Mouse (Mus musculus) midbrain, embryonic 15.5 days (tissue): Measurements from ENCODE around the gene Pigb. TPM values are rescaled to one million over a fixed set of nuclear protein-coding genes. Genes with fewer than 3 reads are reported as not detected.

Experiments used
- ATAC-seq: fragments of 200-750 bp; cut with Nextera tagmentation; replicated peaks from 2 replicates; pipeline ENCODE4 v1.8.0; 2017; ENCODE audit warnings: moderate TSS enrichment
- H3K27ac ChIP-seq: fragments of 300-500 bp; sonication (generic); 2 replicates; pipeline ENCODE4 v1.5.1; 2015; ENCODE audit warnings: mild to moderate bottlenecking, inconsistent platforms
- H3K27me3 ChIP-seq: fragments of 300-500 bp; sonication (generic); replicated peaks from 2 replicates; pipeline ENCODE4 v1.6.1; 2015; ENCODE audit warnings: inconsistent platforms
- H3K36me3 ChIP-seq: fragments of 300-500 bp; sonication (generic); replicated peaks from 2 replicates; pipeline ENCODE4 v1.6.1; 2015; ENCODE audit warnings: inconsistent platforms
- H3K4me1 ChIP-seq: fragments of 300-500 bp; sonication (generic); 2 replicates; pipeline ENCODE4 v1.6.1; 2015; ENCODE audit warnings: inconsistent platforms
- H3K4me2 ChIP-seq: fragments of 300-500 bp; sonication (generic); 2 replicates; pipeline ENCODE4 v1.6.1; 2015; ENCODE audit warnings: inconsistent platforms, mild to moderate bottlenecking, moderate library complexity
- H3K4me3 ChIP-seq: fragments of 300-500 bp; sonication (generic); 2 replicates; pipeline ENCODE4 v1.5.1; 2015; ENCODE audit warnings: mild to moderate bottlenecking, inconsistent platforms
- H3K9ac ChIP-seq: fragments of 300-500 bp; sonication (generic); 2 replicates; pipeline ENCODE4 v1.6.1; 2015; ENCODE audit warnings: mild to moderate bottlenecking, inconsistent platforms
- H3K9me3 ChIP-seq: fragments of 300-500 bp; sonication (generic); 2 replicates; pipeline ENCODE4 v1.6.1; 2016; ENCODE audit warnings: inconsistent platforms
- WGBS: fragments of 180-500 bp; shearing (Covaris S2); methylation state at CpG from one replicate; pipeline ENCODE4 v1.1.7; 2015; ENCODE audit warnings: mixed read lengths; 5-methylcytosine and 5-hydroxymethylcytosine counted together
- polyA plus RNA-seq: library from polyadenylated mRNA; unstranded; fragments of >200 nt; fragmentation: Nextera tagmentation; extraction: Ambion mirVana; gene quantifications from 2 replicates; pipeline ENCODE4 v1.2.1, GENCODE M21; 2015

The Pigb gene
- polyA plus RNA-seq, 1 experiment from 2014 or later = 15.1 TPM

DNA sequence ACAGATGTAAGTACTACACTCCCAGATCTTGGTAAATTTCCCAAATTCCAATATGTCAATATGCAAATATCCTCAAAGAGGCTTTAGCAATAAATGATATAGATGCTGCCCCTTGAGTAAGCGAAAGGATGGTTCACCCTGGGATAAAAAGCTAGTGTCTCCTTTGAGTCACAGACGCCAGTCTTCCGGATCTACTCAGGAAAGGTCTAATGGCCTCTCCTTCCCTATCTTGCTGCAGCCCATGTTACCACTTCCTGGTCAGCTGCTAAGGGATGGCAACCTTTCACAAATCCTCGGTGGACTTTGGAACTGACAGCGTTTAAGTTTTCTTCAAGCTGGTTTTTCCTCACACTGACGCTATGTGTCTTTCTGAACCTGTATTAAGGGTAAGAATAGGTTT is 28.5 kb upstream of the Pigb start:
- no peak for ATAC-seq
- H3K36me3 ChIP-seq = no peaks in the 10 kb centered on the region
- H3K4me1 ChIP-seq = peaks cover 10% of the 10 kb centered on the region; the same call in 1 of the 2 replicates
- H3K27me3 ChIP-seq = no peaks in the 10 kb centered on the region
- no peak overlapping the region for H3K27ac ChIP-seq
- no peak overlapping the region for H3K4me2 ChIP-seq
- H3K9me3 ChIP-seq = no peaks in the 10 kb centered on the region
- 90% methylated on average over 6 of the region's 6 CpGs for WGBS
- H3K9ac ChIP-seq = no peak overlapping the region
- H3K4me3 ChIP-seq = no peak overlapping the region

DNA sequence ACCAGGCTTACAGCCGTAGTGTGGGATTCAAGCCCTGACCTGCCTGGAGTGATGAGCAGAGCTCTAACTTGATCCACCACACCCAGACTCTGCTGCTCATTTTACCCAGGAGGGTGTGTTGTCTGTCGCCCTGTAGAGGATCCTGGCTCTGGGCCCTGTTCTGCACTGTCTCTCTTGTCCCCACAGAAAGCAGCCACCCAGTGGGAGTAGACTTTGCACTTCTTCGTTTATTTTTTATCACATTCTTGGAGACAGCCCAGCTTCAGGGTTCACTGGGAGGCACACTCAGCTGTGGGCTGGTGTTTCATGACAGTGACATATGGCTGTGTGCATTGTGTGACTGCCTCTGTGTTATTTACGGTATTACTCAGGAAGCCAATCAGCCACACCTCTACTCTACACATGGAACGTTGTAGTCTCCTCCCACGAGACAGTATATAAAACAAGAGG is 28.1 kb upstream of the Pigb start:
- Histone ChIP-seq H3K9ac (no peak overlapping the region), H3K27me3 (no peaks in the 10 kb centered on the region), H3K4me2 (no peak overlapping the region), H3K4me3 (no peak overlapping the region), H3K27ac (no peak overlapping the region), H3K9me3 (no peaks in the 10 kb centered on the region), H3K4me1 (peaks cover 15% of the 10 kb centered on the region; the same call in 1 of the 2 replicates), H3K36me3 (no peaks in the 10 kb centered on the region)
- 70% methylated on average over 6 of the region's 6 CpGs for whole genome bisulfite sequencing
- no peak for ATAC-seq

DNA sequence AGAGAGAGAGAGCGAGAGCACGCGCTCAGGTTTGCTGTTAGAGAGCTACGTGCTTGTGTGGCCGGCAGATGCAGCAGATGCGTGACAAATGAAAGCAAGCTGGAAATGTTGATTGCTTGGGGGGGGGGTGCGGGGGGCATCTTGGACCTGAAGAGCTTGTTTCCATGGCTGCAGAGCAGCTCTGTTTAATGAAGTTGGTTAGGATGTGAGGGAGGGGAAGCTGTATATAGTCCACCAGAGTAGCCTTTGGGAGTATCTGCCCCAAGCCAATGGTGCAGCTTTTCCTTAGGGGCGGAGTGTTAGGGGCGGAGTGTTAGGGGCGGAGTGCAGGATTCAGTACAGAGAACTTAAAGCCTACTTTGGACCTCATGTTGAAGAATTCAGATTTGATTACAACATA is 26.9 kb upstream of the Pigb start:
- 32% methylated on average over 10 of the region's 10 CpGs for WGBS
- Histone ChIP-seq H3K4me2 (peak overlapping the region; percentile 19; the same call in 1 of the 2 replicates), H3K27ac (no peak overlapping the region), H3K9me3 (no peaks in the 10 kb centered on the region), H3K27me3 (no peaks in the 10 kb centered on the region), H3K9ac (no peak overlapping the region), H3K4me1 (peaks cover 15% of the 10 kb centered on the region; the same call in 1 of the 2 replicates), H3K36me3 (no peaks in the 10 kb centered on the region), H3K4me3 (no peak overlapping the region)
- 0 out of 2 replicates have a peak, but pooled peaks have one; percentile 48 for ATAC-seq

DNA sequence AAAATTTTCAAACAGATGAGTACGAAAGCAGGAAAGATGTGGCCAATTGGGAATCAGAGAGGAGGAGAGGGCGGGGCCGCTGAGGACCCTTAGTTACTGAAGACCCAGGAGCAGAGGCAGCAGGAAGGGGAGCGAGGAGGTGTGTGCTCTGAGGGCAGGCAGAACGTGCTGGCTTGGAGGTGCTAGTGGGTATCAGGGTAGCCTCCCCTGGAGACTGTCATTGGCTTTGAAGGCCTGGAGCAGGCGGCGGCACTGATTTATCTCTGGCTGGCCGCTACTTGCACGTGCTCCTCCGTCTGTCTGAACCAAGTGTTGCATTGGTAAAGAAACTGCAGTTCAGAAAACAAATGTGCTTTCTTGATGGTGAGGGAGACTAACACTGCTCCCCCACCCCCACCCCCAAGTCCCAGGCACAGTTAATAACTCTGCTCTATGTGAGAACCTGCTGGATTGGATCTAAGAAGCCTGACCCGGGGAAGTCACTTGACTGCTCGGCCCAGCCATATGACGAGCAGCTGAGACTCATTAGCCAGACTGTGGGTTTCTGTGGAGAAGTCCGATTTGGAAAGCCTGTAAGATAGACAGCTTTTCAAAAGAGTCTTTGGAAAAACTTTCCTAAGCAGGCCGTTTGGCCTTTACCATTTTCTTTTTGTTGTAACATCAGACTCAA is 23.6 kb upstream of the Pigb start:
- Histone ChIP-seq H3K36me3 (no peaks in the 10 kb centered on the region), H3K27ac (no peak overlapping the region), H3K9ac (no peak overlapping the region), H3K27me3 (no peaks in the 10 kb centered on the region), H3K4me2 (peak overlapping the region; percentile 33), H3K4me1 (peaks cover 15% of the 10 kb centered on the region; the same call in 1 of the 2 replicates), H3K9me3 (no peaks in the 10 kb centered on the region), H3K4me3 (no peak overlapping the region)
- ATAC-seq = no peak
- 31% methylated on average over 15 of the region's 15 CpGs for WGBS

DNA sequence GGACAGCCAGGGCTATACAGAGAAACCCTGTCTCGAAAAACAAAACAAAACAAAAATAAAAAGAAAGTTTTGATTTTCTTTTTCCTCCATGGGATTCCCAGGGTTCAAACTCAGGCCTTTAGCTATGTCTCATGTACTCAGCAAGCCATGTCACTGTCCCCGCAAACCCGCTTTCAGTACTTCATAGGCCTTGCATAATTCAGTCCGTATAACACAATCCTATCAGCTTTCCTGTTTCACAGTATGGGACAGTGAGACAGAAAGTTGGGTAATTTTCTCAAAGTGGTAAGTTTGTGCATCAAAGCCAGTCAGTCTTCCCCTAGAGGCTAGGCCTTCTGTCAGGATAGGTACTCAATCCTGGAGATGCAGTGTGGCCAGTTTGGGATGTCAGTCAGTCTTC is 19.0 kb upstream of the Pigb start:
- no peaks in the 10 kb centered on the region for H3K27me3 ChIP-seq
- ATAC-seq = no peak
- no peak overlapping the region for H3K27ac ChIP-seq
- H3K36me3 ChIP-seq = no peaks in the 10 kb centered on the region
- no peaks in the 10 kb centered on the region for H3K9me3 ChIP-seq
- peaks cover 7% of the 10 kb centered on the region; the same call in 1 of the 2 replicates for H3K4me1 ChIP-seq
- H3K4me3 ChIP-seq = no peak overlapping the region
- H3K4me2 ChIP-seq = no peak overlapping the region
- WGBS = 84% methylated on average over 4 of the region's 4 CpGs
- H3K9ac ChIP-seq = no peak overlapping the region

DNA sequence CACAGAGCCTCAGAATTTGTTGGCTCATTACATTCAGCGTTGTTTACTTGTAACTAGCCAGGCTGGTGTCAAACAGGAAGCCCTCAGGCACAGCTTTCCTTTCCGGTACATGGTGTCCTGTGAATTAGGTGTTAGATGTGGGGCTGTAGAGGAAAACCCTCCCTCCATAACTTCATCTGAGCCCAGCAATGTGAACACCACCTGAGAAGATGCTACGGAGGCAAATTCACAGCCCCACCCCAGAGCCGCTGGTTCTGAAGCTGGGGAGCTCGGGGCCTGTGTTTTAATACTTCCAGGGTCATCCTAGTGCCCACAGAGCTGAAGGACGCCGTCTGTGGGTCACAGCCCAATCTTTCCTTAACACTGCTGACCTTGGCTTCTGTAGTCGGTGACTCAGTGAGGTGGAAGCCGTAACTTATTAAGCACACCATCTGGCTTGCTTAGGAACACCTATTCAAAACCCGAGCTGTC is 15.3 kb upstream of the Pigb start:
- Histone ChIP-seq H3K9ac (no peak overlapping the region), H3K9me3 (no peaks in the 10 kb centered on the region), H3K4me3 (no peak overlapping the region), H3K27ac (no peak overlapping the region), H3K4me1 (no peaks in the 10 kb centered on the region), H3K4me2 (no peak overlapping the region), H3K27me3 (no peaks in the 10 kb centered on the region), H3K36me3 (no peaks in the 10 kb centered on the region)
- WGBS = 70% methylated on average over 10 of the region's 10 CpGs
- no peak for ATAC-seq

DNA sequence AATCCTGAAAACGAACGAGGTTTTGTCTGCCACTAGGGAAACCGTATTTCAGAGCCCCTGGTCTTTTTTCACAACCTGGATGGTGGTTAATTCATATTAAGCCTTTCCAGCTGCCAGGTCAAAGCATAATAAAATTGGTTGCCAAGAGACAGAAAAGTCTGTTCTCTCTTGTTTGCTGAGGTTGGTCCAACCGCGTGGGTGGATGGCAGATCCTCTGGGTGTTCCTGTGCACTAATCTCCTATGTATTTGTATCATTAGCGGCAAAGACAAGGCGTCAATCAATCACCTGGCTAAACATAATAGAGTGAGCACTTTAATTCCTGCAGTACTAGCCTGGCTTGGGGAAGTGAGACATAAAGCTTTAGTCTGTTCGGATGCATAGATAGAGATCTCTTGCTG is 10.4 kb upstream of the Pigb start:
- H3K4me1 ChIP-seq = peaks cover 11% of the 10 kb centered on the region; the same call in 1 of the 2 replicates
- H3K4me2 ChIP-seq = no peak overlapping the region
- no peaks in the 10 kb centered on the region for H3K27me3 ChIP-seq
- 36% methylated on average over 8 of the region's 8 CpGs for WGBS
- no peak overlapping the region for H3K9ac ChIP-seq
- no peaks in the 10 kb centered on the region for H3K9me3 ChIP-seq
- no peak overlapping the region for H3K4me3 ChIP-seq
- no peak overlapping the region for H3K27ac ChIP-seq
- ATAC-seq = 0 out of 2 replicates have a peak, but pooled peaks have one; percentile 24
- no peaks in the 10 kb centered on the region for H3K36me3 ChIP-seq

DNA sequence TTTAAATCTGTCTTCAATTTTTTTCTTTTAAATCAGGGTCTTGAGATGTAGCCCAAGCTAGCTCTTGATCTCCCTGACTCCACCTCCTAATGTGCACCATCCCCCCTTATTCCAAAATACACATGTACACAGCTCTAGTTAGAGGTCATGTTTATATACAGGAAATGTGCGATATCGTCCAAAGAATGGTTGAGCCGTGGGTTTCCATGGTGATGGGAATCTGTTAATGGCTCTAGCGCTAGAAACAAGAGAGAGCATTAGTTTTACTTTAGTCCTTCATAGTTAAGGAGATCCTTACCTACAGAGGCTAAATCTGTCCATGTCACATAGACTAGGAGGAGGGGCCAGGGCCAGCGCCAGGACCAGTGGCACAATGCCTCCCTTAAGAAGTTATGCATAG is 9.7 kb upstream of the Pigb start:
- 57% methylated on average over 5 of the region's 5 CpGs for WGBS
- Histone ChIP-seq H3K9me3 (no peaks in the 10 kb centered on the region), H3K27ac (no peak overlapping the region), H3K4me1 (peaks cover 19% of the 10 kb centered on the region), H3K27me3 (no peaks in the 10 kb centered on the region), H3K36me3 (no peaks in the 10 kb centered on the region), H3K4me2 (no peak overlapping the region), H3K9ac (no peak overlapping the region), H3K4me3 (no peak overlapping the region)
- ATAC-seq = no peak

DNA sequence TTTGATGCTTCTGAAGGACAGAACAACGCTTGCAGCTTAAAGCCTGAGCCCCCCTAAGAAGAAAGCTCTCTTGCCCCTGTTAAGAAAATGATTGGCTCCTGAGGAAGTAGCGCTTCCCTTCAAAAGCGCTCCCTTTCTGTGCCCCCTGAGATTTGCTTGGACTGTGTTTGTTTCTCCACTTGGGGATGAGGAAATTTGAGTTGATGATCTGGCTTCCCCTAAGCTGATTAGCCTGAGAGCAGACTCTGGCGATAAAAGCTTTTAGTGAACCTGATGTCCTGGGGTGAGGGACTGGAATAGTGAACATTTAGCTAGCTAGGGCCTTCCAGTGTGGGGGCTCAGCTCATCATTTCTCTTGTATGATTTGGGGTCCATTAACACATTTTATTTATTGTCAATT is 8.7 kb upstream of the Pigb start:
- H3K4me3 ChIP-seq = no peak overlapping the region
- H3K36me3 ChIP-seq = no peaks in the 10 kb centered on the region
- H3K27me3 ChIP-seq = no peaks in the 10 kb centered on the region
- no peaks in the 10 kb centered on the region for H3K9me3 ChIP-seq
- H3K4me1 ChIP-seq = peaks cover 26% of the 10 kb centered on the region
- ATAC-seq = no peak
- H3K4me2 ChIP-seq = no peak overlapping the region
- WGBS = 7% methylated on average over 4 of the region's 4 CpGs
- H3K9ac ChIP-seq = no peak overlapping the region
- no peak overlapping the region for H3K27ac ChIP-seq

DNA sequence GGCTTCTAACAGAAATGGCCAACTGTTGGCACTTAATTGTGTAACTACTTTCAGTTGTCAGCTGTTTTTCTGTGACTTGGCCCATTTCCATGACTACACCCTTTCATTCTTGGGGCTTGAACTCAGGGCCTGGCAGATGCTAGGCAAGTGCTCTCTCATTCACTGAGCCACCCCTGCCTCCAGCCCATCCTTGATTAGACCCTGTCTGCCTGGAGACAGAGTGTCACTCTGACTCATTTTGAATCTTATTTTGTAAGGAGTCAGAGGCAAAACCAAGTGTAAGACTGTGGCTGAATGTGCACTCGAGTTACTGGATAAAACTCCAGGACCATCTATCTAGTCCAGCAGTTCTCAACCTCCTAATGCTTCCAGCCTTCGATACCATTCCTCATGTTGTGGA is 7.7 kb upstream of the Pigb start:
- 94% methylated on average over 2 of the region's 2 CpGs for WGBS

DNA sequence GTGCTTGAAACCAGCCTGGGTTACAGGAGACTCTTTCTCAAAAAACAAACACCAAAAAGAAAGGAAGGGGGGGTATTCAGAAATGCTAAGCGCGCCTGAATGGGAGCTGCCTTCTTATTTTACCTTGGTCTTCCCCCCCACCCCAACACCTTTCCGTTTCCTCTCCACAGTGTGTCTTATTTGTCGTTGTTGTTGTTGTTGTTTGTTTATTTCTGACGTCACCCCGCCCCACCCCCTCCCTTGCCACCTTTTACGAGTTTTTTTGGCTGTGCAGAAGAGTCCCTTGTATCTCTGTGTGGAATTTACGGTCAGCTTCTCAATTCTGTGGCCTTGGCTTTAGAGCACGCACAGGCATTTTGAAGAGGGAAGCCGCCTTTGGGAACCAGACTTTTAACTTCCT is 5.5 kb upstream of the Pigb start:
- Histone ChIP-seq H3K9ac (no peak overlapping the region), H3K36me3 (no peaks in the 10 kb centered on the region), H3K27ac (no peak overlapping the region), H3K27me3 (no peaks in the 10 kb centered on the region), H3K9me3 (no peaks in the 10 kb centered on the region), H3K4me1 (peaks cover 26% of the 10 kb centered on the region), H3K4me3 (0 out of 2 replicates have a peak overlapping the region, but pooled peaks have one; percentile 51), H3K4me2 (peak overlapping the region; percentile 94)
- ATAC-seq = no peak
- WGBS = 81% methylated on average over 10 of the region's 10 CpGs

More for the DNA sequence above, 7.7 kb upstream of the Pigb start:
- Histone ChIP-seq H3K27me3 (no peaks in the 10 kb centered on the region), H3K4me3 (no peak overlapping the region), H3K9me3 (no peaks in the 10 kb centered on the region), H3K4me1 (peaks cover 26% of the 10 kb centered on the region), H3K27ac (no peak overlapping the region), H3K36me3 (no peaks in the 10 kb centered on the region), H3K4me2 (no peak overlapping the region), H3K9ac (no peak overlapping the region)
- no peak for ATAC-seq

DNA sequence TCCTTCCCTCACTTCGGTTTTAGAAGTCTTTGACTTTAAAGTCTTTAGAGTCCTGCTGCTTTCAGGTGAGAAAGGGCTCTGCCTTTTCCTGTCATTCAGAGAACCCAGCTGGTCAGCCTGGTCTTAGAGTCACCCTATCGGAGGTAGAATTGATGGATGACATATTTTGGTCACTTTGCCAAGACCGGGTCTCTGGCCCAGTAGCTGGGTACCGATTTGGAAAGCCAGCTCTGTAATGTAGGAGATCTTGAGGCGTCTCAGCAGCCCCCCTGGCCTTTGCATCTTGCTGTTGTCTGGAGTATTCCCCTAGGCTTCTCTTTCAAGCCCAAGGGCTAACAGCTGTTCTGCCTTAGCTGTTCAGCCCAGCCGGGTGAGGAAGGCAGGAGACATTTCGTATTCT is 5.0 kb upstream of the Pigb start:
- ATAC-seq = no peak
- H3K4me1 ChIP-seq = peaks cover 30% of the 10 kb centered on the region
- H3K9ac ChIP-seq = peak overlapping the region; percentile 63
- peak overlapping the region; percentile 51 for H3K4me3 ChIP-seq
- no peaks in the 10 kb centered on the region for H3K9me3 ChIP-seq
- WGBS = 8% methylated on average over 7 of the region's 7 CpGs
- H3K4me2 ChIP-seq = peak overlapping the region; percentile 94
- H3K27ac ChIP-seq = no peak overlapping the region
- H3K36me3 ChIP-seq = no peaks in the 10 kb centered on the region
- H3K27me3 ChIP-seq = no peaks in the 10 kb centered on the region
